20 mouse cellular contexts compared by ENCODE assay signal in the genomic region with DNA sequence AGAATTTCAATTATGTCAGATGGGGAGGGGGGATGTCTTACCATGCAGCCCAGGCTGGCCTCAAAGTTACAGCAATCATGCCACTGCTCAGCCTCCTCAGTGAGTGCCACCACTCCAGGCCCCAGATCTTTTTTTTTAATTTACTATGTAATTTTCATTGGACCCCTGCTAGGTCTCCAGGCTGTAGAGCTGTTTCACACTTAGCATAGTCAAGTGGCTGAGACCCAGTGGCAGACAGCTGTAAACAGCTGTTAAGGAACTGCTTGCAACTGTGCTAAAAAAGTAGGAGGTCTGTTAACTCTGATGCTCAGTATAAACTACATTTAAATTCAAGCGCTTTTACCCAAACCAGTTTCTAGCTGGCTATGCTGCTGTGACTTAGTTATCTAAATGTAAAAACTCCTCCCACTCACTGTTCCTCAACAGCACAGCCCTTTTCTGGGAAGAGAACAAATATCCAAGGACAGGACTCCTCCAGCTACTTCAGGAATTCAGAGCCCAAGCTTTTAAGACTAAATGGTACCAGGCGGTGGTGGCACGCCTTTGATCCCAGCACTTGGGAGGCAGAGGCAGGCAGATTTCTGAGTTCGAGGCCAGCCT. TPM values are rescaled to one million over a fixed set of nuclear protein-coding genes. Genes with fewer than 3 reads are reported as not detected.
DNase-seq lines count a peak whose midpoint lies in the region; ATAC-seq and TF ChIP-seq lines count a peak whose summit lies in the region.
"Had no signal": no experiment of that assay in that cellular context is flagged by ENCODE, and none has a peak within 500 bp of the region (broad histone marks: within the 10 kb centered on the region; RNA-seq: fewer than 3 reads in every experiment).

No protein-coding gene starts in this region.

- 94% methylated on average over 4 of the region's 4 CpGs for WGBS in hindbrain, embryonic 16.5 days
- WGBS in hindbrain, postnatal 0 days, result 96% methylated on average over 4 of the region's 4 CpGs
- WGBS in lung, postnatal 0 days, result 77% methylated on average over 4 of the region's 4 CpGs
- WGBS in lung, adult 2 months, result 78% methylated on average over 4 of the region's 4 CpGs
- WGBS in intestine, embryonic 16.5 days, result 84% methylated on average over 4 of the region's 4 CpGs

- no peak overlapping the region for H3K9ac ChIP-seq in hindbrain, embryonic 16.5 days (ENCODE audit: low read depth, low read length)
- H3K9ac ChIP-seq in hindbrain, postnatal 0 days (replicated peaks; ENCODE audit: low read length), result no peak overlapping the region
- H3K9ac ChIP-seq in lung, postnatal 0 days (replicated peaks; ENCODE audit: low read depth), result no peak overlapping the region
- no peak overlapping the region for H3K9ac ChIP-seq in intestine, embryonic 16.5 days (ENCODE audit: low read depth, low read length)
- H3K9ac ChIP-seq: embryonic facial prominence, embryonic 15.5 days; forebrain, embryonic 15.5 days; hindbrain, embryonic 12.5 days; liver, embryonic 13.5 days; neural tube, embryonic 13.5 days had no signal

- no peaks in the 10 kb centered on the region for H3K9me3 ChIP-seq in hindbrain, embryonic 16.5 days (ENCODE audit: control insufficient read depth, low read length)
- no peaks in the 10 kb centered on the region for H3K9me3 ChIP-seq in hindbrain, postnatal 0 days (ENCODE audit: low read length)
- no peaks in the 10 kb centered on the region for H3K9me3 ChIP-seq in lung, postnatal 0 days (ENCODE audit: low read length)
- no peaks in the 10 kb centered on the region for H3K9me3 ChIP-seq in intestine, embryonic 16.5 days (ENCODE audit: control insufficient read depth, low read length)
- H3K9me3 ChIP-seq: embryonic facial prominence, embryonic 15.5 days; forebrain, embryonic 15.5 days; hindbrain, embryonic 12.5 days; liver, embryonic 13.5 days; neural tube, embryonic 13.5 days had no signal

- H3K27me3 ChIP-seq in hindbrain, embryonic 16.5 days (replicated peaks; ENCODE audit: control insufficient read depth, insufficient read depth, low read length), result no peaks in the 10 kb centered on the region
- no peaks in the 10 kb centered on the region for H3K27me3 ChIP-seq in hindbrain, postnatal 0 days (ENCODE audit: insufficient read depth, low read length)
- no peaks in the 10 kb centered on the region for H3K27me3 ChIP-seq in lung, postnatal 0 days (replicated peaks; ENCODE audit: insufficient read depth, low read length)
- no peaks in the 10 kb centered on the region for H3K27me3 ChIP-seq in intestine, embryonic 16.5 days (replicated peaks; ENCODE audit: control insufficient read depth, insufficient read depth, low read length)
- H3K27me3 ChIP-seq: CH12.LX; embryonic facial prominence, embryonic 15.5 days; forebrain, embryonic 15.5 days; hindbrain, embryonic 12.5 days; liver, embryonic 13.5 days; neural tube, embryonic 13.5 days had no signal

- no peak overlapping the region for H3K4me3 ChIP-seq in hindbrain, embryonic 16.5 days (ENCODE audit: low read length)
- H3K4me3 ChIP-seq in hindbrain, postnatal 0 days (ENCODE audit: low read length), result no peak overlapping the region
- H3K4me3 ChIP-seq in lung, postnatal 0 days (ENCODE audit: low read depth, low read length), result no peak overlapping the region
- H3K4me3 ChIP-seq in lung, adult 2 months (replicated peaks; ENCODE audit: extremely low read depth, low read depth, low read length), result no peak overlapping the region
- no peak overlapping the region for H3K4me3 ChIP-seq in intestine, embryonic 16.5 days (ENCODE audit: low read length)
- H3K4me3 ChIP-seq in layer of hippocampus, adult 2 months, result no peak overlapping the region
- H3K4me3 ChIP-seq: embryonic facial prominence, embryonic 15.5 days; forebrain, embryonic 15.5 days; hindbrain, embryonic 12.5 days; liver, embryonic 13.5 days; midbrain, embryonic 10.5 days; neural tube, embryonic 13.5 days had no signal

- no peaks in the 10 kb centered on the region for H3K36me3 ChIP-seq in hindbrain, embryonic 16.5 days (ENCODE audit: control insufficient read depth, insufficient read depth, low read length)
- H3K36me3 ChIP-seq in hindbrain, postnatal 0 days (ENCODE audit: insufficient read depth, low read length), result no peaks in the 10 kb centered on the region
- H3K36me3 ChIP-seq in lung, postnatal 0 days (ENCODE audit: insufficient read depth, low read length), result no peaks in the 10 kb centered on the region
- peaks cover 3% of the 10 kb centered on the region; the same call in 1 of the 2 replicates for H3K36me3 ChIP-seq in intestine, embryonic 16.5 days (ENCODE audit: control insufficient read depth, insufficient read depth, low read length)
- H3K36me3 ChIP-seq: liver, embryonic 13.5 days had no signal

- no peak overlapping the region for H3K4me2 ChIP-seq in hindbrain, embryonic 16.5 days (ENCODE audit: low read length)
- no peak overlapping the region for H3K4me2 ChIP-seq in hindbrain, postnatal 0 days (ENCODE audit: low read depth, low read length)
- no peak overlapping the region for H3K4me2 ChIP-seq in lung, postnatal 0 days (replicated peaks; ENCODE audit: low read depth, low read length)
- no peak overlapping the region for H3K4me2 ChIP-seq in intestine, embryonic 16.5 days (ENCODE audit: low read depth, low read length)
- H3K4me2 ChIP-seq: embryonic facial prominence, embryonic 15.5 days; forebrain, embryonic 15.5 days; hindbrain, embryonic 12.5 days; liver, embryonic 13.5 days; neural tube, embryonic 13.5 days had no signal

- ATAC-seq in hindbrain, embryonic 16.5 days, result peak; percentile 44; the same call in 1 of the 2 replicates
- no peak for ATAC-seq in hindbrain, postnatal 0 days
- peak; percentile 83 for ATAC-seq in lung, postnatal 0 days
- peak; percentile 78 for ATAC-seq in intestine, embryonic 16.5 days
- ATAC-seq: forebrain, embryonic 15.5 days had no signal

- TF ChIP-seq EP300 in lung, postnatal 0 days (IDR thresholded peaks at IDR 0.05), result no peak

- H3K4me1 ChIP-seq in hindbrain, embryonic 16.5 days (ENCODE audit: control insufficient read depth, insufficient read depth, low read depth, low read length), result 0 out of 2 replicates have a peak, but pooled peaks cover 5% of the 10 kb centered on the region
- H3K4me1 ChIP-seq in hindbrain, postnatal 0 days (ENCODE audit: insufficient read depth, low read length), result no peaks in the 10 kb centered on the region
- H3K4me1 ChIP-seq in lung, postnatal 0 days (ENCODE audit: insufficient read depth, low read depth, low read length), result peaks cover 9% of the 10 kb centered on the region; the same call in 1 of the 2 replicates
- H3K4me1 ChIP-seq in lung, adult 2 months (ENCODE audit: control insufficient read depth, insufficient read depth, low read length), result peaks cover 4% of the 10 kb centered on the region
- H3K4me1 ChIP-seq in intestine, embryonic 16.5 days (ENCODE audit: control insufficient read depth, insufficient read depth, low read length), result peaks cover 14% of the 10 kb centered on the region
- H3K4me1 ChIP-seq: embryonic facial prominence, embryonic 15.5 days; midbrain, embryonic 10.5 days had no signal

- no peak for DNase-seq in hindbrain, postnatal 0 days (ENCODE audit: low spot score)
- peak; percentile 64 for DNase-seq in lung, postnatal 0 days (ENCODE audit: low spot score)
- DNase-seq in lung, adult 2 months, result no peak
- peak; percentile 80 for DNase-seq in ZHBTc4 (ENCODE audit: low read depth, low spot score)
- DNase-seq in layer of hippocampus, adult 2 months (ENCODE audit: low spot score in 2 of 2), result no peak
- DNase-seq: adrenal gland, postnatal 36 days; cerebellum, adult 11 months; gastrocnemius, postnatal 14 days; liver, embryonic 13.5 days; right cerebral cortex, adult 18-20 months had no signal

- no peak overlapping the region for H3K27ac ChIP-seq in hindbrain, embryonic 16.5 days (ENCODE audit: low read depth, low read length)
- no peak overlapping the region for H3K27ac ChIP-seq in hindbrain, postnatal 0 days
- H3K27ac ChIP-seq in lung, postnatal 0 days (ENCODE audit: low read length), result no peak overlapping the region
- H3K27ac ChIP-seq in intestine, embryonic 16.5 days (ENCODE audit: low read length), result no peak overlapping the region
- no peak overlapping the region for H3K27ac ChIP-seq in layer of hippocampus, adult 2 months
- H3K27ac ChIP-seq: embryonic facial prominence, embryonic 15.5 days; forebrain, embryonic 15.5 days; hindbrain, embryonic 12.5 days; liver, embryonic 13.5 days; midbrain, embryonic 10.5 days; neural tube, embryonic 13.5 days had no signal

- TF ChIP-seq CTCF in hindbrain, postnatal 0 days (IDR thresholded peaks at IDR 0.05; ENCODE audit: low read depth), result no peak
- no peak for TF ChIP-seq CTCF in lung, postnatal 0 days (IDR thresholded peaks at IDR 0.05)
- TF ChIP-seq CTCF in lung, adult 2 months (IDR thresholded peaks at IDR 0.05; ENCODE audit: insufficient read depth, low read length), result no peak
- no peak for TF ChIP-seq CTCF in layer of hippocampus, adult 2 months (conservative IDR thresholded peaks at IDR 0.05)

- no peak for TF ChIP-seq POLR2A in lung, adult 2 months (IDR thresholded peaks at IDR 0.05; ENCODE audit: borderline replicate concordance, extremely low read depth, low read depth, low read length)

RNA-seq across cellular contexts. Expression of a gene that starts 9.8 kb away (rescaled TPM):
- polyA plus RNA-seq in hindbrain, embryonic 16.5 days (2015; fragmentation: Nextera tagmentation; extraction: Ambion mirVana), result 19.1 and 21.3 TPM in 2 replicates
- 22.6 and 25.6 TPM in 2 replicates for total RNA-seq in hindbrain, postnatal 0 days (2014; rRNA removed)
- polyA plus RNA-seq in hindbrain, postnatal 0 days (2015; fragmentation: Nextera tagmentation; extraction: Ambion mirVana), result 15.1 and 15.6 TPM in 2 replicates
- polyA plus RNA-seq in lung, postnatal 0 days (2015; fragmentation: Nextera tagmentation; extraction: Ambion mirVana), result 9.0 and 10.3 TPM in 2 replicates
- 1.8 and 2.6 TPM in 2 replicates for polyA plus RNA-seq in lung, adult 2 months (2012; rRNA removed)
- polyA plus RNA-seq in intestine, embryonic 16.5 days (2015; fragmentation: Nextera tagmentation; extraction: Ambion mirVana), result 11.2 and 11.3 TPM in 2 replicates
- total RNA-seq in layer of hippocampus, adult 2 months (2021), result 10 to 100 TPM; 26.8 to 27.3 TPM

RNA-seq across cellular contexts. Expression of a gene that starts 20.6 kb away (rescaled TPM):
- polyA plus RNA-seq in hindbrain, embryonic 16.5 days (2015; fragmentation: Nextera tagmentation; extraction: Ambion mirVana), result 0.48 TPM in 1 of 2 replicates, not detected in the other
- total RNA-seq in hindbrain, postnatal 0 days (2014; rRNA removed), result not detected in 2 replicates
- polyA plus RNA-seq in hindbrain, postnatal 0 days (2015; fragmentation: Nextera tagmentation; extraction: Ambion mirVana), result not detected in 2 replicates
- polyA plus RNA-seq in lung, postnatal 0 days (2015; fragmentation: Nextera tagmentation; extraction: Ambion mirVana), result not detected in 2 replicates
- polyA plus RNA-seq in lung, adult 2 months (2012; rRNA removed), result not detected in 2 replicates
- polyA plus RNA-seq in intestine, embryonic 16.5 days (2015; fragmentation: Nextera tagmentation; extraction: Ambion mirVana), result not detected in 2 replicates
- not detected for total RNA-seq in layer of hippocampus, adult 2 months (2021)
- total RNA-seq: adrenal gland, postnatal 36 days; CH12.LX; gastrocnemius, postnatal 14 days; left cerebral cortex, postnatal 14 days had no signal
- polyA plus RNA-seq: forebrain, embryonic 15.5 days; spleen, adult 2 months had no signal

Comparison
In these comparisons a context has a peak if more than half of its experiments do, and no peak if none do; other contexts are left out.
1. DNase-seq: peak in lung, postnatal 0 days (single experiment) and ZHBTc4 (single experiment); none in hindbrain, postnatal 0 days (single experiment), lung, adult 2 months (single experiment) and layer of hippocampus, adult 2 months (0 of 2).